Mouse (Mus musculus) midbrain, embryonic 16.5 days (tissue): ENCODE data around the gene Ranbp3l. TPM values are rescaled to one million over a fixed set of nuclear protein-coding genes. Genes with fewer than 3 reads are reported as not detected.

ENCODE experiments used
- ATAC-seq: fragments of 200-750 bp; cut with Nextera tagmentation; 2 replicates; pipeline ENCODE4 v1.8.0; 2017; ENCODE audit warnings: moderate TSS enrichment
- H3K27ac ChIP-seq: fragments of 300-500 bp; sonication (generic); 2 replicates; pipeline ENCODE4 v1.5.1; 2014; ENCODE audit warnings: mild to moderate bottlenecking, low read length, mixed read lengths
- H3K27me3 ChIP-seq: fragments of 300-500 bp; sonication (generic); 2 replicates; pipeline ENCODE4 v1.6.1; 2014; ENCODE audit warnings: low read depth, low read length, mixed read lengths; ENCODE audit not compliant: control insufficient read depth, insufficient read depth
- H3K36me3 ChIP-seq: fragments of 300-500 bp; sonication (generic); 2 replicates; pipeline ENCODE4 v1.6.1; 2014; ENCODE audit warnings: mild to moderate bottlenecking, low read length, moderate library complexity, mixed read lengths; ENCODE audit not compliant: control insufficient read depth, insufficient read depth
- H3K4me1 ChIP-seq: fragments of 300-500 bp; sonication (generic); 2 replicates; pipeline ENCODE4 v1.6.1; 2014; ENCODE audit warnings: mild to moderate bottlenecking, low read length, mixed read lengths; ENCODE audit not compliant: control insufficient read depth, insufficient read depth
- H3K4me2 ChIP-seq: fragments of 300-500 bp; sonication (generic); 2 replicates; pipeline ENCODE4 v1.6.1; 2014; ENCODE audit warnings: mild to moderate bottlenecking, low read length, mixed read lengths
- H3K4me3 ChIP-seq: fragments of 300-500 bp; sonication (generic); 2 replicates; pipeline ENCODE4 v1.5.1; 2014; ENCODE audit warnings: low read depth, mild to moderate bottlenecking, low read length, moderate library complexity, mixed read lengths
- H3K9ac ChIP-seq: fragments of 300-500 bp; sonication (generic); 2 replicates; pipeline ENCODE4 v1.6.1; 2014; ENCODE audit warnings: low read depth, low read length, mixed read lengths
- H3K9me3 ChIP-seq: fragments of 300-500 bp; sonication (generic); replicated peaks from 2 replicates; pipeline ENCODE4 v1.6.1; 2014; ENCODE audit warnings: mild to moderate bottlenecking, low read length, mixed read lengths; ENCODE audit not compliant: control insufficient read depth, poor library complexity, severe bottlenecking
- WGBS: fragments of 180-500 bp; shearing (Covaris S2); extraction: QIAGEN DNeasy Blood & Tissue Kit; methylation state at CpG from one replicate; pipeline ENCODE4 v1.1.7; 2014; 5-methylcytosine and 5-hydroxymethylcytosine counted together
- polyA plus RNA-seq: library from polyadenylated mRNA; unstranded; fragments of >200 nt; fragmentation: Nextera tagmentation; extraction: Ambion mirVana; gene quantifications from 2 replicates; pipeline ENCODE4 v1.2.1, GENCODE M21; 2015

Gene Ranbp3l
- polyA plus RNA-seq, 1 experiment from 2014 or later = 10.2 TPM

GRCm38 (mm10) chr15:9100446-9101077, 132.8 kb downstream of the Ranbp3l start:
- peak; percentile 80 for ATAC-seq
- H3K4me1 ChIP-seq = no peaks in the 10 kb centered on the region
- WGBS = 62% methylated on average over 10 of the region's 10 CpGs
- no peaks in the 10 kb centered on the region for H3K9me3 ChIP-seq
- H3K4me2 ChIP-seq = no peak overlapping the region
- H3K27me3 ChIP-seq = no peaks in the 10 kb centered on the region
- H3K9ac ChIP-seq = no peak overlapping the region
- H3K4me3 ChIP-seq = no peak overlapping the region
- peaks cover 3% of the 10 kb centered on the region; the same call in 1 of the 2 replicates for H3K36me3 ChIP-seq
- no peak overlapping the region for H3K27ac ChIP-seq

GRCm38 (mm10) chr15:9106303-9107074, 138.7 kb downstream of the Ranbp3l start:
- H3K4me2 ChIP-seq = no peak overlapping the region
- H3K9me3 ChIP-seq = no peaks in the 10 kb centered on the region
- peaks cover 8% of the 10 kb centered on the region for H3K36me3 ChIP-seq
- no peak overlapping the region for H3K4me3 ChIP-seq
- no peak for ATAC-seq
- H3K9ac ChIP-seq = no peak overlapping the region
- no peak overlapping the region for H3K27ac ChIP-seq
- no peaks in the 10 kb centered on the region for H3K27me3 ChIP-seq
- no peaks in the 10 kb centered on the region for H3K4me1 ChIP-seq
- 87% methylated on average over 13 of the region's 13 CpGs for WGBS

DNA sequence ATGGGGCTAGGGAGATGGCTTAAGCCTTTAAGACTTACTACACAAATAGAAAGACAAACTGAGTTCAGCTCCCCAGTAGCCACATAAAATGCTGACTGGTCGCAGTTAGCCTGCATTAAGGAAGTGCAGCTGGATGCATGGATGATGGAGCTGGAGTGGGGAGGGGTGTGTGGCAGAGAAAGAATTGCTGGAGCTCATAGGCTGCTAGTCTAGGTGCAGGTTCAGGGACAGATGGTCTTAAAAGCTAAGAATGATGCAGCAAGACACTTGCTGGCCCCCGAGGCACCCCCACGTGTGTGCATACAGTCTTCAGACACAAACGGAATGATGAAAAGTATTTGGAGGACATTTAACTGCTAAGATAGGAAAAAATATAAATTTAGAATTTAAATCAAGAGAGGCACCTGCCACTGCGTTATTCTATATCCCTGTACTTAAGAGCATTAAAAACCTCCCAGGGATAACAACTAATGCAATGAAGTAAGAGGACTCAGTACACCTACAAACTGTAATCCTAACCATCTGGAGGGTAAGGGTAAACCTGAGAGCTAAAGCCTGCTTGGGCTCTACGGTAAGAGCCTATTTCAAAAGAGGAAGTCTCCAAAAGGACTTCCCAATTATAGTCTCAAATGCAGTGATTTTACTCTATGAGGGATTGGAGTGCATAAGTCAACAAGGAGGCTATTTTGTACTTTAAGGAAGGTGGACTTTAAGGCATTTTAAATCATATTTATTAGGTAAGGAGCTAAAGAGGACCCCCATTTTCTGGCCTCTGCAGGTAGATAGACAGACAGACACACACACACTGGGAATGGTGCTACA, 143.0 kb downstream of the Ranbp3l start:
- H3K4me1 ChIP-seq = no peaks in the 10 kb centered on the region
- no peaks in the 10 kb centered on the region for H3K9me3 ChIP-seq
- H3K4me2 ChIP-seq = no peak overlapping the region
- no peak overlapping the region for H3K27ac ChIP-seq
- WGBS = 88% methylated on average over 6 of the region's 6 CpGs
- no peak overlapping the region for H3K9ac ChIP-seq
- no peaks in the 10 kb centered on the region for H3K27me3 ChIP-seq
- ATAC-seq = no peak
- H3K36me3 ChIP-seq = peaks cover 14% of the 10 kb centered on the region
- no peak overlapping the region for H3K4me3 ChIP-seq

DNA sequence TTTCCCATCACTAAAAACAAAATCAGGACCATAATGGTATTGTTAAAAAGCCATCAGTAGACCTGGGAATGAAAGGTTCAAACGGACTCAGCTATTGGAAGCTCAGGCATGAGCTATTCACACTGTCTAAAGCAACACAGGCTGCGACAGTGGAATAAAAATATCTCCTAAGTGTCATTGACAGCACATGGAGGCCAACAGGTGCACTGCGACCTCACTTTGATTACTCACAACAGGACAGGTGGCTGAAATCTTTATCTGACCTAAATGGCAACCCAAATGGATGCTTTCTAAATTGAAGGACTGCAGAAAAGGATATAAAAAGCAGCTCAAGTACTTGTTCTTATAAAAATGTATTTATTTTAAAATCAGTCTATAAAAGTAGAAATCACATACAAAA, 143.9 kb downstream of the Ranbp3l start:
- Histone ChIP-seq H3K9ac (no peak overlapping the region), H3K27ac (no peak overlapping the region), H3K27me3 (no peaks in the 10 kb centered on the region), H3K36me3 (peaks cover 18% of the 10 kb centered on the region), H3K4me1 (no peaks in the 10 kb centered on the region), H3K9me3 (no peaks in the 10 kb centered on the region), H3K4me2 (no peak overlapping the region), H3K4me3 (no peak overlapping the region)
- WGBS = 85% methylated on average over 3 of the region's 3 CpGs
- ATAC-seq = no peak

DNA sequence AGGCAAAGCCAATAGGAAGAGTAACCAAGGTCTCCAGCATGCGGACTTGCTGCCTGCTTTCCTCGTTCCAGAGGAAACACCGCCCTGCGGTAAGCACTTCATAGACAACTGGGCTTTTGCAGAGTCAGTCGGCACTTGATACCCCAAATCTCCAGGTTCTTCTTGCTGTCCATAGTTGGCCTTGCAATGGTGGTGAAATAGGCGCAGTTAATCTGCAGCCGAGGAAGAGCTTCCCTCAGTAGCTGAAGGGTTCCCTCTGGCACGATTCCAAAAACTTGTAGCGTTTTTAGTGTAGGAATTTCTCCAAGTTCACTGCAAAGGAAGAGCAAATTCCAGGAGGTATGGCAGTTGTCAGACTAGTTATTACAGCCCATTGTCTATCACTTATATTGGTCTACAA, 145.8 kb downstream of the Ranbp3l start:
- H3K9me3 ChIP-seq = no peaks in the 10 kb centered on the region
- 83% methylated on average over 9 of the region's 9 CpGs for WGBS
- H3K4me3 ChIP-seq = no peak overlapping the region
- no peak overlapping the region for H3K9ac ChIP-seq
- no peaks in the 10 kb centered on the region for H3K4me1 ChIP-seq
- peaks cover 15% of the 10 kb centered on the region for H3K36me3 ChIP-seq
- ATAC-seq = no peak
- H3K4me2 ChIP-seq = no peak overlapping the region
- no peak overlapping the region for H3K27ac ChIP-seq
- no peaks in the 10 kb centered on the region for H3K27me3 ChIP-seq

GRCm38 (mm10) chr15:9114131-9114530, 146.4 kb downstream of the Ranbp3l start:
- H3K36me3 ChIP-seq = peaks cover 15% of the 10 kb centered on the region
- 89% methylated on average over 4 of the region's 4 CpGs for WGBS
- ATAC-seq = no peak
- no peak overlapping the region for H3K4me3 ChIP-seq
- H3K27ac ChIP-seq = no peak overlapping the region
- no peaks in the 10 kb centered on the region for H3K9me3 ChIP-seq
- no peaks in the 10 kb centered on the region for H3K4me1 ChIP-seq
- H3K27me3 ChIP-seq = no peaks in the 10 kb centered on the region
- H3K4me2 ChIP-seq = no peak overlapping the region
- H3K9ac ChIP-seq = no peak overlapping the region

DNA sequence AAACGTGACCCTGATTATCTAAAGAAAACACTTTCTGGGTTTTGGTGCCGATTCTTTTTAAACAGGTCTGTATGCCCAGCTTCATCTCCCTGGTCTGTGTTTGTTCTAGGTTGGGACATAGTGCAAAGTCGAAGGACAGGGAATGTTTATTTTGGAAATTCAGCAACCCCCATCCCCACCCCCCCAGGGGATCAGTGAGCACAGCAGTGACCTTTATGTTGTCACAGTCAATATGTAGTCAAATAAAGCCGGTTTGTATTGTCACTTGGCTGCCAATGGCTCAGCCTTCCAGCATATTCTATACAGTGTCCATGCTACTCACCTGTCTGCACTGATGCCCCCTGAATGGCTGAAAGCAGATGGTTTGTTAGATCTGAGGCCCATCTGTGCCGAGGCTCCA, 146.8 kb downstream of the Ranbp3l start:
- no peak overlapping the region for H3K4me2 ChIP-seq
- H3K4me3 ChIP-seq = no peak overlapping the region
- H3K9ac ChIP-seq = no peak overlapping the region
- 82% methylated on average over 5 of the region's 5 CpGs for whole genome bisulfite sequencing
- no peaks in the 10 kb centered on the region for H3K27me3 ChIP-seq
- H3K27ac ChIP-seq = no peak overlapping the region
- peaks cover 15% of the 10 kb centered on the region for H3K36me3 ChIP-seq
- no peaks in the 10 kb centered on the region for H3K9me3 ChIP-seq
- no peaks in the 10 kb centered on the region for H3K4me1 ChIP-seq
- no peak for ATAC-seq
